Mouse (Mus musculus) left cerebral cortex, adult 18-20 months (tissue): ENCODE results near the gene Gm45021. TPM values are rescaled to one million over a fixed set of nuclear protein-coding genes. Genes with fewer than 3 reads are reported as not detected.

Source experiments
- DNase-seq, 2 experiments: peaks; one replicate each; pipeline ENCODE4 v3.0.0; 2021 to 2022; ENCODE audit warnings: low spot score in 2 of 2, mixed read lengths in 1 of 2
- total RNA-seq, 2 experiments: library from RNA; stranded (reverse); gene quantifications; 2 replicates each; pipeline ENCODE4 v1.2.3; 2021

Gene Gm45021
- total RNA-seq, 2 experiments from 2014 or later = not detected

DNA sequence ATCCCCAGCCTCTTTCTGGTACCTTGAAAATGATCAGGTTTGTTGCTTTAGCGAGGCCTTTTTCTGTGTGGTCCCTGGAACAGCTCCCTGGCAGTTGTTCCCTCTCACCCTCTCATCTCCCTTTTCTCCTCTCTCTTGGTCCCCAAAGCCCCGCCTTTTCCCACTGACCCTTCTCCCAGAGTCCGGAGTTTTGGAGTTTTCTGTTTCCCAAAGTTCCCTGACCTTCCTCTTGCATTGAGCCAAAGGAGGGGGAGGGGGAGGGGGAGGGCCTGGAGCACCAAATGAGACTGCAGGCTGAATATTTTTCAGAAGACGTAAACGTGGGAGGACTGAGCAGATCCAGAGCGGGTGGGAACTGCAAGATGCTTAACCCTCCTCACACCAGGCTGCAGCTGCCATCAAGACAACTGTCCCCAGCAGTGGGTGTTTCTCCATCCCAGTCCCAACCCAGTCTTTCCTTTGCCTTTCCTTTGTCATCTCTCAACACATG lies 16.8 kb upstream of the Gm45021 start, which contains the start of gene Rarres2:
Gene Rarres2, minus strand, starts transcription at position 218 of the 490 bp plus-strand sequence.
- no peak for DNase-seq

DNA sequence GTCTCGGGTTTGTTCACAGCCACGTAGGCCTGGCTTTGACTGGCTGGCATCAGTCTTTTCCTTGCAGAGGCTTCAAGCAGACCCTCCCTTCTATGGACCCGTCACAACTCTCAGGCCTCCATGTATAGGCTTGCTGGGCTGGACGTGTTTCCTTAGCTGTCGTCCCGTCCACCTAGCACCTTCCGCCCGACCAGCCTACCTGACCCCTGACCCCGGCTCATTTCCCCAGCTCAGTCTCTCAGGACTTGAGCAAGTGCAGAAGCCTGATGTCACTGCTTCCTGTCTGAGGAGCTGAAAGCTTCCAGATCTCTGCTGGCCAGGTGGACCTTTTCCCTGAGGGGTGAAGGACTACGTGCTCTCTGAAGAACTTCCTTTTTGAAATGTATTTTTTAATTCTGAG lies 16.1 kb upstream of the Gm45021 start:
- DNase-seq = no peak

DNA sequence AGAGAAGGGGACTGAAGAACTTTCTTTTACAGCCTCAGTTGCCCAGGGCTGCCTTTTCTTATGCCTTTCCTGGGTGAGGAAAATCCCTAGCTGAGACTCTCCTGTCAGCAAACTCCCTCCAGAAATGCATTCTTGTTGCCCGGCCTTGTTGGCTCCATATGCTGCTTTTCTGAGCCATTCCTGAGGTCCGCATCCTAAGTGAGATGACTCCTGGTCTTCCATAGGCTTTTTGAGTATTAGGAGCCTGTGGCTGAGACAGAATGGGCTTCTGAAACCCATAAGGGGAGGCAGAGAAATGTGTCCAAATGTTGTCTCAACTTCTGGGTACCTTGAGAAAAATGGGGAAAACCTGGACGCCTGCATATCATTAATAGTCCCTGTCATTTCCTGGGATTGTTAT lies 15.4 kb upstream of the Gm45021 start:
- DNase-seq = no peak

DNA sequence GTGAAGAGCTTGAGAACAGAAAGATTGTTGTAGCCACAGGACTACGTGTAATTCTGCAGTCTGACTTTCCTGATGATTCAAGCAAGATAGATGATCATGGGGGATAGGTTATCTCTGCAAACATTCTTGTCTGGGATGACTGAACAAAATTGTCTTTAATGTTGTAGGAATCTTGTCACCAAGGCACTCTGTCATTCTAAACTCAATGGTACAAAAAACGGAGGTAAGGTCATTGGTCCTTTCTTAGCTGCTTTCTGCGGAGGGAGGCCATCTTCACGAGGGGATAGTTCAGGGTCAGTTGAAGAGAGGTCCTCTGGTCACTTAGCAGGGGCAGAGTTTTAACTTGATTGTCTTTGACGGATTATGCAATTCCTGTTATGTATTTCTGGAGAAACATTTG lies 10.7 kb upstream of the Gm45021 start:
- DNase-seq = no peak

DNA sequence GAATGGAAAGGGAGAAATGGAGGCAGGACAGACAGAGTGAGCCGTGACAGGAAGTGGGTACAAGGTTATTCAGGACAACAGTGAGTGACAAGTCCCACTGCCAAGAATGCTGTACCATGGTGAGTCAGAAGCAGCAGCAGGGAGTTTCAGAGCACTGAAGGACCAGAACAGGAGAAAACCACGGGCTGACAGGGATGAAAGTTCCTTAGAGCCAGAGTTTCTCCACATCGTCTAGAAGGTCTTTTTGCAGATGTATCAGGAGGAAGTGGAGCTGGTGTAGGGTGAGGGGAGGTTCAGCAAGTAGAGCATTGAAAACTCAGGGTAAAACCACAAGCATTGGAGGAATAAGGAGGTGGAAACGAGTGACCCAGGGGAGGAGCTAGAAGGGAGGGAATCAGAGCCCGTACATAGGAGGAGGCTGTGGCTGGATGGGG lies 10.2 kb upstream of the Gm45021 start:
- no peak for DNase-seq

DNA sequence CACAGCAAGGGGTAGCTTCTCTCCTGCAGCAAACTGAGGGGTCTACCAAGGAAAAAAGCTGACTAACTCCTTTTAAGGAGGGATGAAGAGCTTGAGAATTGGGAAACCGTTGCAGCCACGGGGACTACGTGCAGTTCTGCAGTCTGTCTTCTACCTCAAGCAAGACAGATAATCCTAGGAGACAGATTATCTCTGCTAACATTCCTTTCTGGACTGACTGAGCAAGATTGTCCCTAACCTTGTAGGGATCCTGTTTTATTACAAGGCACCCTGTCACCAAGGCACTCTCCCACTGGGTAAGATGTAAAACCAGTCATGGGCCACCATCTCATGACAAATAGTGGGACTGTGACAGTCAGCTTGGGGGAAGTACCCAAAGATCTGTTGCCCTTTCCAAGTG lies 8.2 kb upstream of the Gm45021 start:
- DNase-seq = no peak

DNA sequence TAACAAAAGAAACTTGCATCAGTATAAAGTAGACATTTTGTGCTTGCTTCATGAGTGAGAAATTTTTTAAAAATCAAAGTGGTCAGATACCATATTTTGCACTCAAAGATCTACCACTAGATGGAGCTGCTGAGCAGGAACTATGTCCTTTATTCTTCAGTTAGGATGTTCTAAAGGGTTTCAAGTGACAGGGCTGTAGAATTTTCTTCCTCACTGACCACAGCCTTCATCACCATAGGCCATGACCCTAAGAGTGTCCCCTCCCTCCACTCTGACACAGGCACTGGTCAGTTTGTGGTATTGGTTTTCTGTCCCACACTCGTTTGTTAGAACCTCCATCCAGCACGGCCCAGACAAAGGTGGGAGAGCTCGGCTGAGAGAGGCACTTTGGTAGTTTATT lies 7.4 kb upstream of the Gm45021 start:
- peak in 1 of 2 experiments; percentile 66 for DNase-seq

DNA sequence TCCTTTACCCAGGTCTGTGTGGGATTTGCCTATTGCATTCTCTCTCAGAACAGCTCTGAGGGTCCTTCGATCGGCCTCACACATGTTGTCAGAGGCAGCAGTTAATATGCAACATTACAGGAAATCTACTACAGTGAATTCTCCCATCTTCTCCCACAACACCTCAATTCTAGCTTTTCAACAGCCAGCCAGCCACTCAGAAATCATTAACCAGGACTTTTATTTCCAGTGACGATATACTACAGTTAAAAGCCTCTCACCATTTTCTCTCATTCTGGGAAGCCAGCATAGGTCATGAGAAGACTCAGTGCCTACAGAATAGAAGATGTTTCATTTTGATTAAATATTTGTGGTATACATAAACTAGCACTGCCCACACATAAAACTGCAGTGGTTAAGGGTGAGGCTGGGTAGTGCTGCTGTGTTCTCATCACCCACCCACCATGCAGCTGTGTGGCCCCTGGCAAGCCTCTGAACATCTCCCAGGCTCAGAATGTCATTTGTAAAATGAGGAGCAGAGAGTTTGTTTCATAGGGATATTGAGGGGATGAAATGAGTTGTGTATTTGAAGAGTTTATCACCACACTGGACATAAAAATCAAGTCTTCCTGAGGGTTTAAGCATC lies 1.9 kb downstream of the Gm45021 start:
- DNase-seq = no peak

DNA sequence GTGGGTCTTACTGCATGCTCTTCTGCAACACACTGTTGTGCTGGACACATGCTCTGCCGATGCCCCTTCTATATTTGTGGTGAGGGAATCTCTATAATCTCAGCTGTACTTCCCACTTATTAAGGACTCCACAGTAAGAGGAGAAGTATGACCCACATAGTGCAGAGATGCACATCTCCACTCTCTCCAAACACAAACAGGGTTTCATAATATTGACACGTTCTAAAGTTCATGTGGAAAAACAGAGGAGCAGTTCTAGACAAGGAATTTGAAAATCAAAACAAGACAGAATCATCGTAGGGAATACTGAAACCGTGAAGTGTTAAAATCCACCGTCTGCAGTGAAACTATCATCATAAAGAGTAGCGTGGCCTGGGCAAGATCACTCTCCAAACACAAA lies 2.5 kb downstream of the Gm45021 start:
- no peak for DNase-seq

DNA sequence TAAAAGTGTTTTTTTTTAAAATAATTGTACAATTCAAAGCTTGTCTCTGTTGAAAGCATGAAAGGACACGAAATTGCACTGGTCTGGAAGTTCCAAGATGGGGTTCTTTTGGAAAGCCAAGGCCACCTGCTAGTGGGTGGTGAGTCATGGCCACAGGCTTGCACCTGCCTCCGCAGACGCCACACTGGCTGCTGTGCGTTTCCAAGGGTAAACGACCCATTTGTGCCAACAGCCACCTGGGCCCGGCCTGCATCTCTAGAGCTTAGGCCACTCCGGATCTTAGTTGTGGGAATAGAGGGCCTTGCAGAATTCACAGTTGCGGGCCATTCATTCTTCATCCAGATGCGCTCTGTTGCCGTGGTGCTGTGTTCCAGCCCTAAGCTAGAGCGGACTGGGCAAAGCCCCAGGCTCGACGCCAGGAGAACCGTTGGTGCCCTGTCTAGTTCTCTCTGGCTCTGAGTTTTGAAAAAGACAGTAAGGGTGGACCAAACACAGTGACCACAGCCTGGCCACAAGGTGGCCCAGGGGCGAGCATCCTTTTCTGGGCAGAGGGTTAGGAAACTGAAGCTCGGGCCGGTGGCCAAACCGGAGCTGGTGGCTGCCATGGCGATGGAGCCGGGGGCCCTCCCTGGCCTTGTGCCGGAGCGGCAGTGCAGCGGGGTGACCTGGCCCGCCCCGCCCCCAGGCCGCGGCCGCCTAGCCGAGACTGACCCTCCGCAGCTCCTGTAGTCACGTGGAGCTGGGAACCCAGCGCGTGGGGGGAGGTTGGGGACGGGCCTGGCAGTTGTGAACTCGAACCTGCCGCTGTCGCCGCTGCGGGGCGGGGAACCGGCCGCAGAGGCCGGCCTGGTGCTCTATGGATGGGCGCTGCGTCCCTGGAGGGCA lies 4.0 kb downstream of the Gm45021 start, which contains the start of the genes Repin1 and Gm44965:
Gene Repin1, plus strand, starts transcription at position 726 of the 885 bp plus-strand sequence.
Gene Gm44965, plus strand, starts transcription at position 784 of the 885 bp plus-strand sequence.
- DNase-seq = peak; percentile 92 to 95

DNA sequence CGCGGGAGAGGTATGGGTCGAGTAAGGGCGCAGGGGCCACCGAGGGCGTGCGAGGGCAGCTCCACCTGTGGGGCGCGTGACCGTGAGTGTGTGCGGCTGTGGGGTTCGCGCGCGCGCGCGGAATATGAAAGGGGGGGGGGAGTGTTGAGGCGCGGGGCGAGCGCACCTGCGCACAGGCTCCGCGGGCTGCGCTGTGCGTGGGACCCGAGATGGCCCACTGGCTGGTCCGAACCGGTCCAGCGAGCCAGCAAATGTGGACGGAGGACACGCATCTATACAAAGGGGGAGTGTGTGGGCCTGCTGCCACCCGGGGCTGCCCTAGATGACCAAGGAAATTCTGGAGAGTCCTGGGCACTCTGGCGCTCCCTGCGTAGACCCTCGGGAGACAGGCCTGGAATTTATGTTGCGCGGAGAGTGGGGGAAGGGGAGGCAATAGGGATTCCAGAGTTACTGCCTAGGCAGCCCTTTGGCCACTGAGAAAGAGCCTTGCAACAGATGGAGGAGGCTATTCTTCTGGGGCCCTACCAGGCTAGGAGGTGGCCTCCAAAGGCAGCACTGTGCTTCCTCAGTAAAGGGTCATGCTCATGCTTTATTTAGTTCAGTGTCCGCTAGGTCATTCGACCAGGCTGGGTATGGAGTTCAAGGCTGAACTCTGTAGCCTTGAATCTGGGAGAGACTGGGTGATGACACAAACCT lies 4.8 kb downstream of the Gm45021 start:
- peak in 1 of 2 experiments; percentile 55 for DNase-seq

DNA sequence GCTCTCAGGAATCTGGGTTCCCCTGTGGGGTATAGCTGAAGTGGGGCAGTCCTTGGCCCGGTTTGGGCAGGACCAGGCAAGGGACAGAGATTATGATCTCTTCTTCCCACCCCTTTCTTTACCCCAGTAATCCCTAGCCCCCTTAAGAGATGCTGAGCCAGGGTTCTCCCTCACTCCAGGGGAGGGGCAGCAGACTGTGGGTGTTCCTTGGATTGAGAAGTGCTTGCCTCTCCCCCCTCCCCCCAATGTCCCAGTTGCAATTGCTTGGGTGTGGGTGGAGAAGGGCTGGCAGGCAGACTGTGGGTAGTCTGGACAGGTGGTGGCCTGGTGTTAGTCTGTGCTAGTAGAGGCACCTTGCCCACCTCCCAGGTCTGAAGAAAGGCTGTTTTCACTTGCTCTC lies 5.9 kb downstream of the Gm45021 start:
- peak; percentile 32 to 54 for DNase-seq

DNA sequence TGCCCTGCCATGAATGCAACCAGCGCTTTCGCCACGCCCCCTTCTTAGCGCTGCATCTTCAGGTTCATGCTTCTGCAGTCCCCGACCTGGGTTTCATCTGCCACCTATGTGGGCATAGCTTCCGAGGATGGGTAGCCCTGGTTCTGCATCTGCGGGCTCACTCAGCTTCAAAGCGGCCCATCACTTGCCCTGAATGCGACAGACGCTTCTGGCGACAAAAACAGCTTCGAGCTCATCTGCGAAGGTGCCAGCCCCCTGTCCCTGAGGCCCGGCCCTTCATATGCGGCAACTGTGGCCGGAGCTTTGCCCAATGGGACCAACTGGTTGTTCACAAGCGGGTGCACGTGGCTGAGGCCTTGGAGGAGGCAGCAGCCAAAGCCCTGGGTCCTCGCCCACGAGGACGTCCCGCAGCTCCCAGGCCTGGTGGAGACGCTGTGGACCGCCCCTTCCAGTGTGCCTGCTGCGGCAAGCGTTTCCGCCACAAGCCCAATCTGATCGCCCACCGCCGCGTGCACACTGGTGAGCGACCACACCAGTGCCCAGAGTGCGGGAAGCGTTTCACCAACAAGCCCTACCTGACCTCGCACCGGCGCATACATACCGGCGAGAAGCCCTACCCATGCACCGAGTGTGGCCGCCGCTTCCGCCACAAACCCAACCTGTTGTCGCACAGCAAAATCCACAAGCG lies 7.3 kb downstream of the Gm45021 start:
- no peak for DNase-seq

DNA sequence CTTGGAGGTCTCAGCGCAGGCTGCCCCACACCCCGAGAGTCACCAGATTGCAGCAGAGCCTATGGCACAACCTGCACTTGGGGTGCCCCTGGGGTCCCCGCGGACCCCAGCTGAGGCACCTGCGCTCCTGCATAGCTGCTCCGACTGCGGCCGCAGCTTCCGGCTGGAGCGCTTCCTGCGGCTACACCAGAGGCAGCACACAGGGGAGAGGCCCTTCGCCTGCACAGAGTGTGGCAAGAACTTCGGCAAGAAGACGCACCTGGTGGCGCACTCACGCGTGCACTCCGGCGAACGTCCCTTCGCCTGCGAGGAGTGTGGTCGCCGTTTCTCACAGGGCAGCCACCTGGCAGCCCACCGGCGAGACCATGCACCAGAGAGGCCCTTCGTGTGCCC lies 7.8 kb downstream of the Gm45021 start:
- DNase-seq = no peak

DNA sequence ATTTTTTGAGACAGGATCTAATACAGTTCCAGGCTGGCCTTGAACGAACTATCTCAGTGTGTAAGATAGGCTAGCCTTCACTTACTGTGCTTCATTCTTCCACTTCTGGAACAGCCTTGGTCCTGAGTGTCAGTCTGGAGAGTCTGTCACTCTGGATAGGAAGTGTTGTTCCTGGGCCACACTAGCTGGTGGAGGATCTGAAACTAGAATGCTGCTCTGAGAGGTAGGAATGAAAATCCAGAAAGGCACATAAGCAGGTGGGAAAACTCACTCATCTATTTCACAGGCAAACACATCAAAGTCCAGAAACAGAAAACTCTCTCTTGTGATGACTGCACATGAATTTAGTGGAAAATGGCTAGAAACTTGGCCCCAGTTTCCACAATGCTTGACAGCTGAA lies 11.2 kb downstream of the Gm45021 start:
- no peak for DNase-seq

DNA sequence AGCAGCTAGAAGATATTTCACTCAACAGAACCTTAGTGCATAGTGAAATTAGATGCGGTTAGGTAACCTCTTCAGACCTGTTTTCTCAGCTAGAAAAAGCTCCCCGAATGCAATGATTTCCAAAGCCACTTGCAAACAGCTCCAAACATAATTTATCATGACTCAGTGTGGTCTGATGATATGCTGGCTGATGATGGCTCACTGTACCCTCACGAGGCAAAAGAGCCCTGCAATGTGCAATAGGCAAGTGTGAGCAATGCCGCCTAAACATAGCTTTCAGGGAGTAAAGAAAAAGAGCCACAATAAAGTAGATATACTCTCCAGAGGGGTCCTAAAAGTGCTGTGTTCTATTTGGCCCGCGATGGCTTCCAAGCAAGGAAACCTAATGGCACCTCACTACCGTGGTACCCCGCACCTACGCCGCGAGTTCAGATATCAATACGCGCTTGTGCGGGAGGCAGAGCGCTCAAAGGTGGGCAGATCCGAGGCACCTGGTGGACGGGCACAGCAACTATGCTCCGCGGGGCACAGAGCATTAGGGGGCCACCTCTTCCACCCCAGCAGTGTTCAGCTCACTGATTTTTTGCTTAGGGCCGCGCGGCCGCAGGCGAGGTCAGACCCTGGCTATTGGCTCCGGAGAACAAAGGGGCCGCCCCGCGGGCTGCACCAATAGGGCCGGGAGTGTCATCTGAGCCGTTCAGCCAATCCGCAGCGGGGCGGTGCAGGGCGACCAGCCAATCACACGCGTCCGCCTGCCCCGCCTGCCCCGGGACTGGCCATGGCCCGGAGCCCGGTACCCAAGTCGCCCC lies 12.1 kb downstream of the Gm45021 start, which contains the start of gene Zfp775:
Gene Zfp775, plus strand, starts transcription at position 793 of the 809 bp plus-strand sequence.
- DNase-seq = peak; percentile 95 to 97

DNA sequence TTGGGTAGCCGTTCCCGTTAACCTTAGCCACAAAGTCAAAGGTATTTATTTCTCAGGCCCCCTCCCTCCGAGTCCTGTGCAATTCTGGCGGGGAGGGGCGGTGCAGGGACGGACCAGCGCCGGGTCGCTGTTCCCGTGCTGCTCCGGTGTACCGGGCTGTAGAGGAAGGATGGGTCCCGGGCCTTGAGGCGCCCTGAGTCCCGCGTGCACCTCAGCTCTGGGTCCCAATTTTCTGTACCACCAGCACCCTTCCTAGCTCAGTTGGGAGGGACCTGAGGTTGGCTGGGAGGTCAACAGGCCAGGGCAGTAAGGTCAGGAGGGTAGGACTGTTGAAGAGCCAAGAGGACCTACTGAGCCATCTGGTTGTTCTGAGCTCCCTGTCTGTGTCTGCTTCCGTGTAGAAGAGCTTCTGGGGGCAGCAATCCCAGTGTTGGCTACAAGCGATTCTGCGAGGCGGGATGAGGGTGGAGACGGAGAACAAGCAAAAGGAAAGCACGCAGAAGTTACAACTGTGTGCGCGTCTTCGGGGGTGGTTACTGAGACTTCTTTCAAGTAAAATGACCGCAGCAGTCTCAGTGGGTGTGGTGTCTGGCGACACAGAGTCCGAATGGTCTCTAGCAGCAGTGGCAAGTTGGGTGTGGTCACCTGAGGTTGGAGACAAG lies 12.8 kb downstream of the Gm45021 start:
- peak; percentile 53 to 70 for DNase-seq

DNA sequence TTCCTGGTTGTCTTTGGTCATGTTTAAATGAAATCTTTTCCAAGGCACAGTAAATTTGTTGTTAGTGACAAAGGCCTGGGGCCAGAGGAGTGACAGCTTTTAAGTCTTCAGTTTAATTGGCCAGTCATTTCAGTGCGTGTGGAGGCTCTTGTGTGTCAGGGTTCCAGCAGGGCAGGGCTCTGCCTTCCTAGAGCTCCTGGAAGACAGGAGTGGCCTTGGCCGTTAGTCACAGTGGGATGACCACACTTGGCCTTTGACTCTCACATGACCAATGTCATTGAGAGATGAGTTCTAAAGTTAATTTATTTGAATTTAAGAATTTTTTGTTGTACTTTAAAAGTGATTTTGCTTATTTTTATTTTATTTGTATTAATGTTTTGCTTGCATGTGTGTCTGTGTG lies 18.7 kb downstream of the Gm45021 start:
- no peak for DNase-seq

DNA sequence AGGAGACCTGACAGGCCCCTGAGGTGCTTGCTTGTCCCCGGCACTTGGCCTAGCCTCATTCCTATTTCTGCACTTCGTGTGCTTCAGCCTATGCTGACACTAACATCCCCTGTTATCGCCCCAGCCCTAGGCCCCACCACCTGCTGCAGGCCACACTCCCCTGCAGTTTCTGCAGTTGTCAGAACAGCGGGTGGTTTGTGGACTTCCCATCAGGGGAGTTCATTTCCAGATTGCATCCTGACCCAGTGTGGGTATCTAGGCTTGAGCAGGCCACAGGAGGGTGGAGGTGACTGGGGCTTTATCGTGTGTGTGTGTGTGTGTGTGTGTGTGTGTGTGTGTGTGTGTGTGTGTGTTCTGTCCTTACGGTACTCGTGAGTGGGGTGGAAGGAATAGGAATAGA lies 20.1 kb downstream of the Gm45021 start:
- no peak for DNase-seq
